Mouse (Mus musculus) G1E-ER4 (cell line): ENCODE data around the gene Rapgef4. TPM values are rescaled to one million over a fixed set of nuclear protein-coding genes. Genes with fewer than 3 reads are reported as not detected.

Experiments
- GATA1 ChIP-seq: IDR thresholded peaks from one replicate; pipeline ENCODE4 v1.8.0; 2012; ENCODE audit warnings: low read length, inconsistent platforms
- polyA plus RNA-seq: library from polyadenylated mRNA; stranded (reverse); fragments of >175 nt; gene quantifications from 2 replicates; pipeline ENCODE4 v1.2.3, GENCODE M21; 2012

Gene Rapgef4
- polyA plus RNA-seq, 1 experiment, result not detected

GRCm38 (mm10) chr2:72183751-72184150 lies 202.7 kb downstream of the Rapgef4 start:
- no peak for TF ChIP-seq GATA1

GRCm38 (mm10) chr2:72196190-72196965 lies 215.3 kb downstream of the Rapgef4 start:
- TF ChIP-seq GATA1, result no peak

GRCm38 (mm10) chr2:72197026-72197425 lies 216.0 kb downstream of the Rapgef4 start:
- TF ChIP-seq GATA1, result no peak

GRCm38 (mm10) chr2:72199451-72199850 lies 218.4 kb downstream of the Rapgef4 start:
- TF ChIP-seq GATA1, result no peak

GRCm38 (mm10) chr2:72201506-72201905 lies 220.5 kb downstream of the Rapgef4 start:
- no peak for TF ChIP-seq GATA1

GRCm38 (mm10) chr2:72202252-72202651 lies 221.2 kb downstream of the Rapgef4 start:
- TF ChIP-seq GATA1, result no peak

- TF ChIP-seq GATA1, result no peak
Measured at GRCm38 (mm10) chr2:72203609-72204008, 222.6 kb downstream of the Rapgef4 start.

GRCm38 (mm10) chr2:72205869-72206268 lies 224.8 kb downstream of the Rapgef4 start:
- no peak for TF ChIP-seq GATA1

- no peak for TF ChIP-seq GATA1
Measured at GRCm38 (mm10) chr2:72206530-72207248, 225.6 kb downstream of the Rapgef4 start.

GRCm38 (mm10) chr2:72217336-72217735 lies 236.3 kb downstream of the Rapgef4 start:
- TF ChIP-seq GATA1, result no peak

GRCm38 (mm10) chr2:72219921-72220320 lies 238.9 kb downstream of the Rapgef4 start:
- TF ChIP-seq GATA1, result no peak

GRCm38 (mm10) chr2:72221283-72221682 lies 240.2 kb downstream of the Rapgef4 start:
- no peak for TF ChIP-seq GATA1

- TF ChIP-seq GATA1, result no peak
Measured at GRCm38 (mm10) chr2:72221706-72222105, 240.7 kb downstream of the Rapgef4 start.

GRCm38 (mm10) chr2:72222276-72222675 lies 241.2 kb downstream of the Rapgef4 start:
- TF ChIP-seq GATA1, result no peak

- no peak for TF ChIP-seq GATA1
Measured at GRCm38 (mm10) chr2:72222736-72223455, 241.9 kb downstream of the Rapgef4 start.

GRCm38 (mm10) chr2:72223479-72223878 lies 242.4 kb downstream of the Rapgef4 start:
- TF ChIP-seq GATA1, result no peak
